23 mouse cellular contexts compared by ENCODE assay signal in genomic region chr4:106747001-106747580, GRCm38 (mm10). TPM values are rescaled to one million over a fixed set of nuclear protein-coding genes. Genes with fewer than 3 reads are reported as not detected.
DNase-seq lines count a peak whose midpoint lies in the region; ATAC-seq lines count a peak whose summit lies in the region.
"Had no signal": no experiment of that assay in that cellular context is flagged by ENCODE, and none has a peak within 500 bp of the region (broad histone marks: within the 10 kb centered on the region; RNA-seq: fewer than 3 reads in every experiment).

No protein-coding gene starts in this region.

- peaks cover 13% of the 10 kb centered on the region for H3K4me1 ChIP-seq in kidney, embryonic 15.5 days
- peaks cover 30% of the 10 kb centered on the region for H3K4me1 ChIP-seq in embryonic facial prominence, embryonic 10.5 days
- H3K4me1 ChIP-seq in midbrain, embryonic 16.5 days (ENCODE audit: control insufficient read depth, insufficient read depth, low read length), result peaks cover 10% of the 10 kb centered on the region

- H3K9me3 ChIP-seq in kidney, embryonic 15.5 days (replicated peaks), result no peaks in the 10 kb centered on the region
- no peaks in the 10 kb centered on the region for H3K9me3 ChIP-seq in embryonic facial prominence, embryonic 10.5 days
- H3K9me3 ChIP-seq in midbrain, embryonic 16.5 days (replicated peaks; ENCODE audit: control insufficient read depth, low read length, poor library complexity, severe bottlenecking), result no peaks in the 10 kb centered on the region
- H3K9me3 ChIP-seq: heart, embryonic 15.5 days; hindbrain, embryonic 10.5 days; limb, embryonic 15.5 days; neural tube, embryonic 12.5 days had no signal

- 70% methylated on average over 1 of the region's 1 CpGs for WGBS in kidney, embryonic 15.5 days
- 83% methylated on average over 1 of the region's 1 CpGs for WGBS in embryonic facial prominence, embryonic 10.5 days
- 82% methylated on average over 1 of the region's 1 CpGs for WGBS in midbrain, embryonic 16.5 days

- H3K4me3 ChIP-seq in kidney, embryonic 15.5 days (replicated peaks), result no peak overlapping the region
- no peak overlapping the region for H3K4me3 ChIP-seq in embryonic facial prominence, embryonic 10.5 days
- no peak overlapping the region for H3K4me3 ChIP-seq in midbrain, embryonic 16.5 days (ENCODE audit: low read depth, low read length)
- H3K4me3 ChIP-seq: heart, embryonic 15.5 days; hindbrain, embryonic 10.5 days; limb, embryonic 15.5 days; neural tube, embryonic 12.5 days had no signal

- DNase-seq in cerebellum, postnatal 14 days, result peak; percentile 23 to 25
- no peak for DNase-seq in cerebellum, adult 9-11 months
- no peak for DNase-seq in kidney, postnatal 25 days
- peak; percentile 35 for DNase-seq in embryonic facial prominence, embryonic 10.5 days (ENCODE audit: low spot score)
- no peak for DNase-seq in left cerebral cortex, adult 9 months (ENCODE audit: low spot score in 2 of 2)
- DNase-seq in left cerebral cortex, adult 8-10 months (ENCODE audit: low spot score in 2 of 2), result no peak
- DNase-seq: cerebellum, adult 11-12 months; heart, adult 18-20 months; kidney, postnatal 4 days; lung, adult 18-20 months; lung, postnatal 36 days; right cerebral cortex, postnatal 4 days; thymus, adult 2 months had no signal

- H3K36me3 ChIP-seq in kidney, embryonic 15.5 days, result no peaks in the 10 kb centered on the region
- H3K36me3 ChIP-seq in embryonic facial prominence, embryonic 10.5 days (replicated peaks), result no peaks in the 10 kb centered on the region
- H3K36me3 ChIP-seq in midbrain, embryonic 16.5 days (ENCODE audit: control insufficient read depth, insufficient read depth, low read length), result no peaks in the 10 kb centered on the region
- H3K36me3 ChIP-seq: hindbrain, embryonic 10.5 days; neural tube, embryonic 12.5 days had no signal

- 0 out of 2 replicates have a peak, but pooled peaks have one; percentile 9 for ATAC-seq in kidney, embryonic 15.5 days (replicated peaks; ENCODE audit: low FRiP score)
- ATAC-seq in midbrain, embryonic 16.5 days, result no peak
- ATAC-seq: activated CD4-positive, CD25-positive, alpha-beta regulatory T cell, adult 4 months; intestine, embryonic 16.5 days had no signal

- no peaks in the 10 kb centered on the region for H3K27me3 ChIP-seq in kidney, embryonic 15.5 days
- no peaks in the 10 kb centered on the region for H3K27me3 ChIP-seq in embryonic facial prominence, embryonic 10.5 days (replicated peaks; ENCODE audit: low read depth, poor library complexity, severe bottlenecking)
- no peaks in the 10 kb centered on the region for H3K27me3 ChIP-seq in midbrain, embryonic 16.5 days (ENCODE audit: control insufficient read depth, insufficient read depth, low read depth, low read length)
- H3K27me3 ChIP-seq: heart, embryonic 15.5 days; limb, embryonic 15.5 days; neural tube, embryonic 12.5 days had no signal

- no peak overlapping the region for H3K27ac ChIP-seq in kidney, embryonic 15.5 days
- peak overlapping the region; percentile 41; the same call in 1 of the 2 replicates for H3K27ac ChIP-seq in embryonic facial prominence, embryonic 10.5 days (replicated peaks)
- H3K27ac ChIP-seq in midbrain, embryonic 16.5 days (ENCODE audit: low read length), result peak overlapping the region; percentile 24; the same call in 1 of the 2 replicates
- H3K27ac ChIP-seq: heart, embryonic 15.5 days; limb, embryonic 15.5 days; neural tube, embryonic 12.5 days had no signal

- no peak overlapping the region for H3K4me2 ChIP-seq in kidney, embryonic 15.5 days
- H3K4me2 ChIP-seq in midbrain, embryonic 16.5 days (ENCODE audit: low read length), result no peak overlapping the region
- H3K4me2 ChIP-seq: heart, embryonic 15.5 days; limb, embryonic 15.5 days; neural tube, embryonic 12.5 days had no signal

- H3K9ac ChIP-seq in kidney, embryonic 15.5 days, result no peak overlapping the region
- no peak overlapping the region for H3K9ac ChIP-seq in midbrain, embryonic 16.5 days (ENCODE audit: low read depth, low read length)
- H3K9ac ChIP-seq: heart, embryonic 15.5 days; limb, embryonic 15.5 days; neural tube, embryonic 12.5 days had no signal

RNA-seq across cellular contexts. Expression of gene Fam151a, which starts 13.4 kb away (rescaled TPM):
- 5.3 and 5.7 TPM in 2 replicates for polyA plus RNA-seq in kidney, embryonic 15.5 days (2015; fragmentation: Nextera tagmentation; extraction: Ambion mirVana)
- polyA plus RNA-seq in embryonic facial prominence, embryonic 10.5 days (2016; fragmentation: Nextera tagmentation; extraction: Ambion mirVana), result 0.11 and 0.40 TPM in 2 replicates
- not detected in 2 replicates for polyA plus RNA-seq in midbrain, embryonic 16.5 days (2015; fragmentation: Nextera tagmentation; extraction: Ambion mirVana)
- under 1 TPM in 1 of 4 experiments, not detected in 3; 0.30 TPM for total RNA-seq in left cerebral cortex, adult 8-10 months (2022)
- total RNA-seq: gastrocnemius, adult 8-10 months; layer of hippocampus, postnatal 25 days had no signal
- polyA plus RNA-seq: activated CD4-positive, CD25-positive, alpha-beta regulatory T cell, adult 4 months; hindbrain, embryonic 10.5 days; neural tube, embryonic 12.5 days had no signal

RNA-seq across cellular contexts. Expression of gene Mroh7, which starts 16.4 kb away (rescaled TPM):
- 0.52 and 0.57 TPM in 2 replicates for polyA plus RNA-seq in kidney, embryonic 15.5 days (2015; fragmentation: Nextera tagmentation; extraction: Ambion mirVana)
- 0.05 and 0.08 TPM in 2 replicates for polyA plus RNA-seq in embryonic facial prominence, embryonic 10.5 days (2016; fragmentation: Nextera tagmentation; extraction: Ambion mirVana)
- 0.38 and 1.6 TPM in 2 replicates for polyA plus RNA-seq in midbrain, embryonic 16.5 days (2015; fragmentation: Nextera tagmentation; extraction: Ambion mirVana)
- 1 to 10 TPM; 3.2 to 5.7 (median 4.0) TPM for total RNA-seq in left cerebral cortex, adult 8-10 months (2022)
- polyA plus RNA-seq: activated CD4-positive, CD25-positive, alpha-beta regulatory T cell, adult 4 months; hindbrain, embryonic 10.5 days had no signal

RNA-seq across cellular contexts. Expression of gene Acot11, which starts 57.7 kb away (rescaled TPM):
- polyA plus RNA-seq in kidney, embryonic 15.5 days (2015; fragmentation: Nextera tagmentation; extraction: Ambion mirVana), result 2.7 and 3.7 TPM in 2 replicates
- 1.6 and 2.1 TPM in 2 replicates for polyA plus RNA-seq in embryonic facial prominence, embryonic 10.5 days (2016; fragmentation: Nextera tagmentation; extraction: Ambion mirVana)
- 1.9 and 2.2 TPM in 2 replicates for polyA plus RNA-seq in midbrain, embryonic 16.5 days (2015; fragmentation: Nextera tagmentation; extraction: Ambion mirVana)
- 10 to 100 TPM; 31.0 to 59.2 (median 51.8) TPM for total RNA-seq in left cerebral cortex, adult 8-10 months (2022)

Comparison
In these comparisons a context has a peak if more than half of its experiments do, and no peak if none do; other contexts are left out.
1. DNase-seq: peak in cerebellum, postnatal 14 days (2 of 2) and embryonic facial prominence, embryonic 10.5 days (single experiment); none in cerebellum, adult 9-11 months (single experiment), kidney, postnatal 25 days (0 of 2), left cerebral cortex, adult 9 months (0 of 2) and left cerebral cortex, adult 8-10 months (0 of 2).